Mouse (Mus musculus) CH12.LX (cell line): Measurements from ENCODE around the gene Phf23. TPM values are rescaled to one million over a fixed set of nuclear protein-coding genes. Genes with fewer than 3 reads are reported as not detected.

Experiments used
- DNase-seq: peaks from one replicate; pipeline ENCODE4 v3.0.0-alpha.2; 2013; ENCODE audit errors: extremely low read depth
- H3K27ac ChIP-seq: 2 replicates; pipeline ENCODE4 v1.5.1; 2012; ENCODE audit warnings: low read depth, mild to moderate bottlenecking, control low read depth, moderate library complexity; ENCODE audit not compliant: insufficient read depth
- H3K27me3 ChIP-seq: replicated peaks from 2 replicates; pipeline ENCODE3; 2012; ENCODE audit warnings: inconsistent platforms
- H3K36me3 ChIP-seq, 2 experiments: replicated peaks in 1 of 2; 2 replicates each; pipeline versions ENCODE3 to v1.6.1; 2012; ENCODE audit warnings: inconsistent platforms in 1 of 2, low read length in 1 of 2, mild to moderate bottlenecking in 1 of 2, mixed read lengths in 1 of 2, moderate library complexity in 1 of 2; ENCODE audit not compliant: control insufficient read depth in 1 of 2, insufficient read depth in 1 of 2
- H3K4me1 ChIP-seq, 2 experiments: 2 replicates each; pipeline ENCODE4 v1.6.1; 2012; ENCODE audit warnings: inconsistent platforms in 1 of 2, moderate library complexity in 1 of 2; ENCODE audit not compliant: insufficient read depth in 2 of 2, control insufficient read depth in 1 of 2
- H3K4me2 ChIP-seq: 2 replicates; pipeline ENCODE4 v1.6.1; 2012; ENCODE audit warnings: low read depth, mild to moderate bottlenecking, control low read depth; ENCODE audit not compliant: poor library complexity, insufficient read depth, severe bottlenecking
- H3K4me3 ChIP-seq, 3 experiments: fragments of 150-350 bp in 1 of 3; sonication (generic) in 1 of 3; replicated peaks in 1 of 3; 2 replicates each; pipeline versions ENCODE3 to v1.5.1; 2011 to 2012; ENCODE audit warnings: low read depth in 2 of 3, low read length in 2 of 3, mild to moderate bottlenecking in 2 of 3, moderate library complexity in 2 of 3, control low read depth in 1 of 3, improper control_type of control experiment in 1 of 3, inconsistent platforms in 1 of 3, mixed read lengths in 1 of 3; ENCODE audit not compliant: poor library complexity in 1 of 3
- H3K79me2 ChIP-seq: replicated peaks from 2 replicates; pipeline ENCODE4 v1.6.1; 2012; ENCODE audit warnings: mild to moderate bottlenecking, moderate library complexity; ENCODE audit not compliant: control insufficient read depth, poor library complexity, insufficient read depth, severe bottlenecking; ENCODE audit errors: extremely low read depth
- H3K9ac ChIP-seq: 2 replicates; pipeline ENCODE4 v1.6.1; 2012; ENCODE audit warnings: low read depth, mild to moderate bottlenecking, control low read depth, moderate library complexity; ENCODE audit not compliant: insufficient read depth
- H3K9me3 ChIP-seq: replicated peaks from 2 replicates; pipeline ENCODE3; 2012; ENCODE audit warnings: low read length, inconsistent platforms, mixed read lengths
- CTCF ChIP-seq, 2 experiments: IDR thresholded peaks in 1 of 2; conservative IDR thresholded peaks in 1 of 2; 2 replicates each; pipeline ENCODE4 v1.5.1; 2011 to 2012; ENCODE audit warnings: low read depth in 2 of 2, low read length in 2 of 2, improper control_type of control experiment in 1 of 2, inconsistent platforms in 1 of 2, mild to moderate bottlenecking in 1 of 2, moderate library complexity in 1 of 2
- E2F4 ChIP-seq: IDR thresholded peaks from 2 replicates; pipeline ENCODE4 v1.6.1; 2011; ENCODE audit warnings: low read depth, low read length, improper control_type of control experiment; ENCODE audit not compliant: insufficient replicate concordance
- ETS1 ChIP-seq: conservative IDR thresholded peaks from 2 replicates; pipeline ENCODE4 v1.6.1; 2012; ENCODE audit warnings: low read depth, mild to moderate bottlenecking, inconsistent platforms, low read length, improper control_type of control experiment, moderate library complexity
- GABPA ChIP-seq: IDR thresholded peaks from 2 replicates; pipeline ENCODE4 v1.6.1; 2012; ENCODE audit warnings: low read depth, low read length, improper control_type of control experiment, inconsistent platforms; ENCODE audit not compliant: insufficient replicate concordance
- HCFC1 ChIP-seq: IDR thresholded peaks from 2 replicates; pipeline ENCODE4 v1.6.1; 2012; ENCODE audit warnings: low read depth, mild to moderate bottlenecking, inconsistent platforms, low read length, improper control_type of control experiment
- IRF4 ChIP-seq: IDR thresholded peaks from 2 replicates; pipeline ENCODE4 v1.6.1; 2014; ENCODE audit warnings: low read depth, mild to moderate bottlenecking, inconsistent platforms, low read length, improper control_type of control experiment
- JUND ChIP-seq: conservative IDR thresholded peaks from 2 replicates; pipeline ENCODE4 v1.6.1; 2011; ENCODE audit warnings: low read depth, low read length, improper control_type of control experiment
- KAT2A ChIP-seq: IDR thresholded peaks from 2 replicates; pipeline ENCODE4 v1.6.1; 2012; ENCODE audit warnings: low read length, improper control_type of control experiment, inconsistent platforms; ENCODE audit not compliant: insufficient replicate concordance
- MAFK ChIP-seq: IDR thresholded peaks from 2 replicates; pipeline ENCODE4 v1.6.1; 2011; ENCODE audit warnings: low read length, improper control_type of control experiment; ENCODE audit not compliant: insufficient replicate concordance
- MYC ChIP-seq: IDR thresholded peaks from 2 replicates; pipeline ENCODE4 v1.6.1; 2011; ENCODE audit warnings: low read depth, mild to moderate bottlenecking, improper control_type of control experiment, low read length
- NELFE ChIP-seq: IDR thresholded peaks from 2 replicates; pipeline ENCODE4 v1.6.1; 2011; ENCODE audit warnings: low read depth, low read length, improper control_type of control experiment
- POLR2AphosphoS2 ChIP-seq: IDR thresholded peaks from 2 replicates; pipeline ENCODE4 v1.6.1; 2011; ENCODE audit warnings: low read depth, low read length, improper control_type of control experiment
- RCOR1 ChIP-seq: conservative IDR thresholded peaks from 2 replicates; pipeline ENCODE4 v1.6.1; 2012; ENCODE audit warnings: low read depth, mild to moderate bottlenecking, inconsistent platforms, low read length, improper control_type of control experiment
- UBTF ChIP-seq: IDR thresholded peaks from 2 replicates; pipeline ENCODE4 v1.6.1; 2012; ENCODE audit warnings: low read depth, mild to moderate bottlenecking, inconsistent platforms, low read length, improper control_type of control experiment, moderate library complexity
- ZKSCAN1 ChIP-seq: IDR thresholded peaks from 2 replicates; pipeline ENCODE4 v1.6.1; 2012; ENCODE audit warnings: low read depth, inconsistent platforms, low read length, improper control_type of control experiment, borderline replicate concordance
- ZMIZ1 ChIP-seq: IDR thresholded peaks from 2 replicates; pipeline ENCODE4 v1.6.1; 2012; ENCODE audit warnings: low read depth, mild to moderate bottlenecking, inconsistent platforms, low read length, improper control_type of control experiment
- ZNF384 ChIP-seq: IDR thresholded peaks from 2 replicates; pipeline ENCODE4 v1.6.1; 2012; ENCODE audit warnings: low read depth, low read length, improper control_type of control experiment, inconsistent platforms
- dilution Hi-C: fragments of 300-500 bp; cut with MboI; formaldehyde crosslinking; loops from 2 replicates; pipeline ENCODE4 v1.14.3; 2020; ENCODE audit warnings: low sequenced_read_pairs; ENCODE audit not compliant: extremely low pct_unique_long_range_greater_than_20kb, extremely low pct_ligation_motif_present
- in situ Hi-C: fragments of 300-500 bp; cut with MboI; formaldehyde crosslinking; loops from 3 replicates; pipeline ENCODE4 v1.14.3; 2019; ENCODE audit warnings: low sequenced_read_pairs, low pct_ligation_motif_present, low pct_unique_long_range_greater_than_20kb, mixed read lengths
- polyA plus RNA-seq: library from polyadenylated mRNA; unstranded; fragments of >175 nt; gene quantifications from 2 replicates; pipeline ENCODE4 v1.2.1, GENCODE M21; 2012; ENCODE audit warnings: low read depth; ENCODE audit not compliant: insufficient read length
- total RNA-seq, 2 experiments: library from RNA; depleted of rRNA; stranded (reverse); fragments of 300-350 nt in 1 of 2; fragments of >200 nt in 1 of 2; gene quantifications; 2 replicates each; pipeline ENCODE4 v1.2.3; 2012 to 2014

Gene Phf23
- total and polyA plus RNA-seq, 3 experiments, result 67.2 to 93.2 (median 69.0) TPM

DNA sequence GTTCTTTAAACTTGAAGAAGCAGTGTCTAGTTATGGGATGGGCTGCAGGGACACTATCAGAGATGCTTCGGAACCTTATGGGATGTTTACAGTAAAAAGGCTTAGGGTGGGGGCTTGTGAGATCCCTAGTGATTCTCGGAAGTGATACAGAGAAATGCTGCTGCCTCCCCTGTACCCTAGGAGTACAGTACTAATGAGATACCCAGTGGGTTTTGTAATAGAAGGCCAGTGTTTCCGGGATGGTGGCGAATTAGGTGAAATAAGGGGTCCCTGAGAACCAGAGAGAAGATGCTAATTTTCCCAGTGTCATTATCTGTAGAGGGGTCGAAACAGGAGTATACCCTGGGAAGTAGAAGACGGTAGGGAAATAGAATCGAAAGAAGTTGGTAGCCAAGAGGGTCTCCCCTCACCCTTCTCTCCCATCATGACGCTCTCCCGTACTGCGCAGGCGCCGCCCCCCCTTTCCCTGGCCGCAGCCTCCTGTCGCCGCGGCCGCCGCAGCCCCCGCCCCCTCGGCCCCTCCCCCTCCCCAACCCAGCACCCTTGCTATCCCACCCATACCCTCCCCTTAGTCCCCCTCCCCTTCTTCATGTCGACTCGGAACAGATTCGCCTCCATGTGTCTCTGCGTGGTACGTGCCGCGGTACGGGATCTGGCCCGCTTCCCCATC lies 28.0 kb downstream of the Phf23 start:
- peaks cover 12 to 39% of the 10 kb centered on the region in 2 experiments for H3K4me1 ChIP-seq
- peaks cover 13% of the 10 kb centered on the region for H3K27me3 ChIP-seq
- dilution Hi-C loops, result no loop called here
- TF ChIP-seq CTCF (conservative IDR thresholded peaks at IDR 0.05 in 1 of 2, IDR thresholded peaks at IDR 0.05 in 1 of 2; ENCODE audit: low read depth in 2 of 2, low read length in 2 of 2), result no peak
- no peak for TF ChIP-seq MAFK
- no peak for TF ChIP-seq ZNF384
- no peak for TF ChIP-seq ZKSCAN1
- TF ChIP-seq ZMIZ1, result no peak
- no peak for TF ChIP-seq JUND
- TF ChIP-seq NELFE, result no peak
- TF ChIP-seq IRF4, result no peak
- no peak for TF ChIP-seq UBTF
- TF ChIP-seq RCOR1, result no peak
- TF ChIP-seq E2F4, result no peak
- no peak for TF ChIP-seq GABPA
- no peak for TF ChIP-seq ETS1
- no peak overlapping the region for H3K9ac ChIP-seq
- H3K27ac ChIP-seq, result no peak overlapping the region
- H3K79me2 ChIP-seq, result no peaks in the 10 kb centered on the region
- H3K9me3 ChIP-seq, result no peaks in the 10 kb centered on the region
- no peak overlapping the region for H3K4me3 ChIP-seq
- in situ Hi-C loops, result loop anchor here (25.0 kb wide), 1 partner anchor 936 kb away; the partner anchor contains the start of genes Per1 and Vamp2
- no peak for DNase-seq
- H3K4me2 ChIP-seq, result no peak overlapping the region
- no peaks in the 10 kb centered on the region for H3K36me3 ChIP-seq

DNA sequence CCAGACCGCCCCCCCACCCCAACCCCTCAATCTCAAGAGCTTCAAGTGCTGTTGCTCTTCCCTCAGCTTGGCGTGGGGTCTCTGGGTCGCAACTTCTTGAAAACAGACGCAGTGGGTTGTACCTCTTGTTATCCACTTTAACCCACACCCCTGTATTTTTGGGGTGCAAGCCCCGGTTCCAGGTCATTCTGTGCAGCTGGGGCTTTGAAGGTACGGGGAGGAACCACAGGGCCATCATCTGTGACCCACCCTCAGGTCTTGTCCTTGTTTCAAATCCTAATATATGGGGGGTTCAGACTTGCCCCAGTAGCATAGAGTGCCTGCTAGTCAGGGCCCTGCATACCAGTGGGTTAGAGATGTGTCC lies 28.6 kb downstream of the Phf23 start:
- no peak overlapping the region for H3K4me3 ChIP-seq
- in situ Hi-C loops (loop anchor here (25.0 kb wide), 1 partner anchor 937 kb away; the partner anchor contains the start of genes Per1 and Vamp2), dilution Hi-C loops (no loop called here)
- TF ChIP-seq MYC (no peak), HCFC1 (no peak), KAT2A (no peak), ZNF384 (no peak), POLR2AphosphoS2 (no peak)
- H3K9ac ChIP-seq, result no peak overlapping the region
- no peak overlapping the region for H3K27ac ChIP-seq
- no peak for DNase-seq
- H3K4me1 ChIP-seq, result peaks cover 14 to 43% of the 10 kb centered on the region in 2 experiments
- no peaks in the 10 kb centered on the region for H3K9me3 ChIP-seq
- no peak overlapping the region for H3K4me2 ChIP-seq
- peaks cover 13% of the 10 kb centered on the region for H3K27me3 ChIP-seq
- no peaks in the 10 kb centered on the region for H3K79me2 ChIP-seq
- no peaks in the 10 kb centered on the region for H3K36me3 ChIP-seq
